Mouse (Mus musculus) intestine, postnatal 0 days (tissue): ENCODE data around the gene Syne2. TPM values are rescaled to one million over a fixed set of nuclear protein-coding genes. Genes with fewer than 3 reads are reported as not detected.

ENCODE experiments used
- ATAC-seq: fragments of 200-750 bp; cut with Nextera tagmentation; 2 replicates; pipeline ENCODE4 v1.8.0; 2017; ENCODE audit warnings: mild to moderate bottlenecking, moderate TSS enrichment, moderate library complexity
- H3K27ac ChIP-seq: fragments of 300-500 bp; sonication (generic); 2 replicates; pipeline ENCODE4 v1.5.1; 2014; ENCODE audit warnings: mild to moderate bottlenecking, low read depth, low read length, moderate library complexity
- H3K27me3 ChIP-seq: fragments of 300-500 bp; sonication (generic); replicated peaks from 2 replicates; pipeline ENCODE4 v1.6.1; 2014; ENCODE audit warnings: low read length, mixed read lengths; ENCODE audit not compliant: control insufficient read depth, insufficient read depth
- H3K36me3 ChIP-seq: fragments of 300-500 bp; sonication (generic); 2 replicates; pipeline ENCODE4 v1.6.1; 2014; ENCODE audit warnings: mild to moderate bottlenecking, moderate library complexity; ENCODE audit not compliant: control insufficient read depth, insufficient read depth
- H3K4me1 ChIP-seq: fragments of 300-500 bp; sonication (generic); replicated peaks from 2 replicates; pipeline ENCODE4 v1.6.1; 2014; ENCODE audit warnings: antibody characterized with exemption, low read length, mixed read lengths; ENCODE audit not compliant: control insufficient read depth, insufficient read depth
- H3K4me2 ChIP-seq: fragments of 300-500 bp; sonication (generic); replicated peaks from 2 replicates; pipeline ENCODE4 v1.6.1; 2014; ENCODE audit warnings: low read depth, mild to moderate bottlenecking, moderate library complexity
- H3K4me3 ChIP-seq: fragments of 300-500 bp; sonication (generic); 2 replicates; pipeline ENCODE4 v1.5.1; 2014; ENCODE audit warnings: low read depth, low read length
- H3K9ac ChIP-seq: fragments of 300-500 bp; sonication (generic); 2 replicates; pipeline ENCODE4 v1.6.1; 2014; ENCODE audit warnings: mild to moderate bottlenecking, low read depth, low read length
- H3K9me3 ChIP-seq: fragments of 300-500 bp; sonication (generic); 2 replicates; pipeline ENCODE4 v1.6.1; 2016; ENCODE audit warnings: mixed run types; ENCODE audit not compliant: control insufficient read depth
- CTCF ChIP-seq: sonication (generic); IDR thresholded peaks from 2 replicates; pipeline ENCODE4 v1.5.1; 2016; ENCODE audit warnings: low read depth, mild to moderate bottlenecking, control low read depth, antibody characterized with exemption, moderate library complexity
- WGBS: fragments of 180-500 bp; shearing (Covaris S2); extraction: QIAGEN DNeasy Blood & Tissue Kit; methylation state at CpG from one replicate; pipeline ENCODE4 v1.1.7; 2014; 5-methylcytosine and 5-hydroxymethylcytosine counted together
- polyA plus RNA-seq: library from polyadenylated mRNA; unstranded; fragments of >200 nt; fragmentation: Nextera tagmentation; extraction: Ambion mirVana; gene quantifications from 2 replicates; pipeline ENCODE4 v1.2.1, GENCODE M21; 2015

Gene Syne2
- polyA plus RNA-seq, 1 experiment from 2014 or later: 14.5 TPM

DNA sequence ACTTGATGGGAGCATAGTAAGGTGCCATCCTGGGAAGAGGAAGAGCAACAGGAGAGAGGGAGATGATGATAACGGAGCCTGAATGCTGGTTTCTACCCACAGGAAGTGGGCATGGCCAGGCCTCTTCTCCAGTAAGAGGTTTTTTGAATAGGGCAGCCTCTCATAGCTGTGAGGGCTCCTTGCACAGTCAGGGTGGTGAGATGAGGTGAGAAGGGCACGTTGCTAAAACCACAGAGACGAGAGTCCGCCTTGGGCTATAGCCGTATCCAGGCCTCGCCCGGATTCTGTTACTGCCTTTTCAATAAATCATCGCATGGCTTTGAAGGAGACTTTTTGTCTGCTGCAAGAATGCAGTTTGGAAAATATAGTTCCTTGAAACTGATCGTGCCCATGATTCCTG is 267.1 kb downstream of the Syne2 start:
- 73% methylated on average over 9 of the region's 9 CpGs for WGBS

DNA sequence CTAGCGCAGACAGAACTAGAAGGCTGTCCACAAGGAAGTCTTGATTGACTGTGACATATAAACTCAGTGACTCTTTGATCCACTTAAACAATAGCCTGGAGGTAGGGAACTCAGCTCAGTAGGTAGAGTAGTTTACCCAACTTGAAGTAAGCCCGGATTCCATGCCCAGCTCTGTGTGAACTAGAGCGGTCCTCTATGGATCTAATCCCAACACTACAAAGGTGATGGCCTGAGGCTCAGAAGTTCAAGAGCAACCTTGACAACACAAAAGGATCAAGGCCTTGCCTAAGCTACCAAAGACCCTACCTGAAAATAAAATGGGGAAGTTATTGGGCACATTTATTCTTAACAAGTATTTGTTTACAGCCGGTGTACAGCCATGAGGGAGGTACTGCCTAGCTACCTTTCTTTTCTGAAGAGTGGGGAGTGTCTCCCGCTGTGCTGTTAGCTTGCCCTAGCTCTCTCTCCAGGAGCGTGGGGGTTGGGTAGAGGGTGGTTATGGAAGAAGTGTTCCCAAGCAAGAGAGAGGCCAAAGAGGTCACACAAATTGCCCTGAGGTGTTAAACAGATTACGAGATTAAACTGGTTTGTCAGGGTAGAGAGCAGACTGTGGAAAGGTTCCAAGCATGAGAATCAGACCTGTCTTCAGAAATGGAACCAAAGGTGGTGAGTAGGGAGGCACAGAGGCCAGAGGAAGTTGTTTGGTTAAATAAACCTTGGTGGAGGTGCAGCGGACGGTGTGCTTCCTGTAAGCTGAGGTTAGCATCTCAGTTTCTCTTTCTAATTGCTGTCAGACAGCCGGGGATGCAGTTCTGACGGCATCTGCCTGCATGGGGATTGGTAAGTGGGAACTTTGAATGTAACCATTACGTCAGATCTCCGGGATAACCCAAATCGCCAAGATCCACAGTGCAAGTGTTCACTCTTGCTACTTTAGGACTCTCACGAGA is 268.3 kb downstream of the Syne2 start:
- no peak for TF ChIP-seq CTCF
- Histone ChIP-seq H3K9ac (no peak overlapping the region), H3K9me3 (no peaks in the 10 kb centered on the region), H3K4me1 (0 out of 2 replicates have a peak, but pooled peaks cover 2% of the 10 kb centered on the region), H3K27me3 (no peaks in the 10 kb centered on the region), H3K4me2 (no peak overlapping the region), H3K4me3 (no peak overlapping the region), H3K36me3 (peaks cover 22% of the 10 kb centered on the region), H3K27ac (no peak overlapping the region)
- WGBS: 71% methylated on average over 15 of the region's 15 CpGs
- no peak for ATAC-seq

More for the DNA sequence above, 267.1 kb downstream of the Syne2 start:
- no peak overlapping the region for H3K4me3 ChIP-seq
- H3K9me3 ChIP-seq: no peaks in the 10 kb centered on the region
- H3K4me1 ChIP-seq: 0 out of 2 replicates have a peak, but pooled peaks cover 10% of the 10 kb centered on the region
- no peak overlapping the region for H3K4me2 ChIP-seq
- TF ChIP-seq CTCF: no peak
- H3K36me3 ChIP-seq: peaks cover 15% of the 10 kb centered on the region
- H3K27me3 ChIP-seq: no peaks in the 10 kb centered on the region
- H3K9ac ChIP-seq: no peak overlapping the region
- no peak overlapping the region for H3K27ac ChIP-seq
- ATAC-seq: no peak

DNA sequence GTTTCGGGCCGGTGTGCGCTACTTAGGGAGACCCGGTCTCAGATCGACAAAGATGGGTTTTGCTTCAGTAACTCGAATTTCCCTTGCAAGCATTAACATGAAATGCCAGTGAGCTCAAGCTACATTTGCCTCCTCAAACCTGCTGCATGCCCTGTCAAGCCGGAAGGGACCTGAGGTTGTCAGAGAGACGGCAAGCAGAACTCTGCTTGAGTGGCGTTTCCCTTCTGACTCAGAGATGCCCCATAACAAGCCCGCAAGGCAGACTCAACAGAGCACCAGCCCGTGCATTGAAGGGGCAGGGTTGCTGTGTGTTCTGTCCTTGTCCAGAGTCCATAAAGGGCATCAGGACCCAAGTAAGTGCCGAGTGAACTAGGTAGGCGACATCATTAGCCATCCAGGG is 269.1 kb downstream of the Syne2 start:
- no peaks in the 10 kb centered on the region for H3K27me3 ChIP-seq
- H3K27ac ChIP-seq: no peak overlapping the region
- H3K4me3 ChIP-seq: no peak overlapping the region
- WGBS: 87% methylated on average over 13 of the region's 13 CpGs
- TF ChIP-seq CTCF: no peak
- 0 out of 2 replicates have a peak, but pooled peaks cover 2% of the 10 kb centered on the region for H3K4me1 ChIP-seq
- H3K9ac ChIP-seq: no peak overlapping the region
- H3K9me3 ChIP-seq: no peaks in the 10 kb centered on the region
- no peak overlapping the region for H3K4me2 ChIP-seq
- ATAC-seq: no peak
- peaks cover 25% of the 10 kb centered on the region for H3K36me3 ChIP-seq

DNA sequence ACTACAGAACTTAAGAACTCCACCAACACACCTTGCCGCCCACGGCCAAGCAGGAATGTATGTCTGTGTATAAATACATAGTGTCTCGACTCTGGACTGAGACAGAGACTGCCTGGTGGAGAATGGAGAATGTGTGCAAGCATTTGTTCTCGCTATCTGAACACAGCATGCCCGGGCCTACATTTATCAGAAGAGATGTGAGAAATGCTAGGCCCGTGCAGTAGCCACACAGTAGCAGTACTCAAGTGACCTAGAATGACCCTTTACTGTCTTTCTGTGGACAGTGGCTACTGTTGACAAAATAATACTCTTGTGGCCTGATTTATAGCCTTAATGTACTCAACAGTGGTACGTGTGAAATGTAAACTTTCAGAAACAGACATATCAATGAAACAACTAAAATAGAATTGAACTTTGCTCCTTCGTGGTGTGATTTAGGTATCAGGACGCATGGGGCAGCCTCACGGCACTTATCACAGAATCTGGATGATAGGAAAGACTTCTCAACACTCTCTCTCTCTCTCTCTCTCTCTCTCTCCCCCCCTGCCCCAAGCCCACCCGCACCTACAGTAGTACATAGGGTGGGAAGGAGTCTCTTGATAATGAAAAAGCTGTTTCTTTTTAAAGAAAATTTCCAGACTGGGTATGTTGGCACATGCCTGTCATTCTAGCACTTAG is 275.0 kb downstream of the Syne2 start:
- Histone ChIP-seq H3K36me3 (peaks cover 57% of the 10 kb centered on the region), H3K4me2 (no peak overlapping the region), H3K4me1 (no peaks in the 10 kb centered on the region), H3K9ac (no peak overlapping the region), H3K4me3 (no peak overlapping the region), H3K27ac (0 out of 2 replicates have a peak overlapping the region, but pooled peaks have one; percentile 1), H3K27me3 (no peaks in the 10 kb centered on the region), H3K9me3 (no peaks in the 10 kb centered on the region)
- 52% methylated on average over 11 of the region's 11 CpGs for WGBS
- no peak for TF ChIP-seq CTCF
- peak; percentile 39 for ATAC-seq

DNA sequence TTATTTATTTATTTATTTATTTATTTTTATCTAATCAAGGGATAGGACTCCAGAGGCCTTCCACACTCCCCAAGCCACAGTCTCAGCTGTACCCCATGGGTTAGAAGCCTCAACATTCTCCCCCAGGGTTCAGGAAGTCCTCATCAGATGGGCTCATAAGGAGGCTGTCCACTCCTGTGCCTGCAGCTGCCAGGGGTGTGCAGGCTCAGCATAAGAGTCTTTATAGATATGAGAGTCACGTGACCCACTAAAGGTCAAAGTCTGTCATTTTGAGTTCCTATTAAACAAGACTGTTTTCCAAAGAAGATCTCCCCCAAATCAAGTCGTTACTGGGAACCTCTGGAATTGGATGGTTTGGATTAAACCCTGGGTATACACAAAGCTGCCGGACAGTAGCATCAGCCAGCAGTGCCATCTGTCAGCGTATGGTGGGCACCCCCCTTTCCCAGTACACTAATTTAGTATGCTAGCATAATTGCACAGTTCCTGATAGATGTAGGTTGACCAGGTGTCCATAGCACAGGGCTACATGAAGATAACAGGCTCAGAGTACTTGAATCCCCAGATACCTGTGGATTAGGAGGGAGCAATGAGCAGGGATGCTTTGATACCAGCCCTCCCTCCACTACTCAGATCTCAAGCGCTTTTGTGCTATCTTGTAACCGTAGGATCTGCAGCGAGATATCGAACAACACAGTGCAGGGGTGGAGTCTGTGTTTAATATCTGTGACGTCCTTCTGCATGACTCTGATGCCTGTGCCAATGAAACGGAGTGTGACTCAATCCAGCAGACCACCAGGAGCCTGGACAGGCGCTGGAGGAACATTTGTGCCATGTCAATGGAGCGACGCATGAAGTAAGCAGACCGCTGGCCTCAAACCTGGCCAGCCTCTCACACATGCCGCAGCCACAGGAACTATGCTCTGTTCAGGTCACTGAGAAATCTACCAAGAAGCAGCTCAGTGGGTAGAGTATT is 276.0 kb downstream of the Syne2 start:
- peaks cover 59% of the 10 kb centered on the region for H3K36me3 ChIP-seq
- no peaks in the 10 kb centered on the region for H3K27me3 ChIP-seq
- no peaks in the 10 kb centered on the region for H3K4me1 ChIP-seq
- no peaks in the 10 kb centered on the region for H3K9me3 ChIP-seq
- H3K27ac ChIP-seq: peak overlapping the region; percentile 41; the same call in 1 of the 2 replicates
- no peak overlapping the region for H3K4me3 ChIP-seq
- TF ChIP-seq CTCF: no peak
- peak; percentile 80 for ATAC-seq
- H3K9ac ChIP-seq: no peak overlapping the region
- H3K4me2 ChIP-seq: no peak overlapping the region; the same call in 1 of the 2 replicates
- 67% methylated on average over 15 of the region's 15 CpGs for WGBS
